Mouse (Mus musculus): ENCODE measurements around the gene Slc10a3. TPM values are rescaled to one million over a fixed set of nuclear protein-coding genes. Genes with fewer than 3 reads are reported as not detected.

The Slc10a3 gene
- polyA plus RNA-seq, 1 experiment from 2014 or later = 8.8 TPM

DNA sequence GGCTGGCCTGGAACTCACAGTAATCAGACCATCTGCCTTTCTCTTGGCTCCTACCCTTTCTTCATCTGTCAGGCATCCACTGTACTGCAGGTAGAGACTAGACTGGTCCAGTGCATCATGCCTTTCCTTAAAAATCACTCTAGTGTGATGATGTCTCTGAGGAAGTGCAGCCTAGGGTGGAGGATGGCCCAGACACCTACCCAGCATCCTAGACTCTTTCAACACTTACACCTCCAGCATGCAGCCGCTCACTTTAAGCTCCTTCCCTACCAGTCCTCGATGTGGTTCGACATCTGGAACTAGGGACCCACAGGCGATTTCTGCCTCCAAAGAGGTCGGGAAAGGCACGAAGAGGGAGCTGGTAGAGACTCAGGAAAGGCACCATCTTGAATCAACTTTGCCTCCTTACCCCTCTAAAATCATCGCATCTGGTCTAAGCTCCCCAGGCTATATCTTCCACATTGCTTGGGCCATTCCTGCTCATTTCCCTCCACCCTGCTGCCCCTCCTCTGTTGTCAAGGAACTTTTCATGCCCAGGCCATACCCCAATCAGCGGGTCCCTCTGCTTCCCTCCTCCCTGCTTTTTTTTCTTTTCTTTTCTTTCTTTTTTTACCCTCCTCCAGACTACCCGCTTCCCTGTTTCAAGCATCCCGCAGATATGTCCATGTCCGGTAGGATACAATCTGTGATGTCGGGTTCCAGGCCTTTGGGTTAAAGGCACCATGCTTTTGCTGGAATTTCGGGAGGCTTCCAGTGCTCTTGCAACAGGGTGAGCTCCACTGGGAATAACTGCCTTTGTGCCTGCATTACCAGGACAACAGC lies 20.3 kb downstream of the Slc10a3 start:
- Histone ChIP-seq H3K9ac (peak overlapping the region; percentile 61), H3K27me3 (no peaks in the 10 kb centered on the region), H3K4me1 (peaks cover 4% of the 10 kb centered on the region; the same call in 1 of the 2 replicates), H3K36me3 (replicated peaks) (no peaks in the 10 kb centered on the region), H3K9me3 (no peaks in the 10 kb centered on the region), H3K27ac (peak overlapping the region; percentile 53), H3K4me2 (peak overlapping the region; percentile 62), H3K4me3 (replicated peaks) (peak overlapping the region; percentile 43)
- peak; percentile 53 for ATAC-seq (ENCODE audit: low FRiP score)
- 25% methylated on average over 13 of the region's 13 CpGs for WGBS

DNA sequence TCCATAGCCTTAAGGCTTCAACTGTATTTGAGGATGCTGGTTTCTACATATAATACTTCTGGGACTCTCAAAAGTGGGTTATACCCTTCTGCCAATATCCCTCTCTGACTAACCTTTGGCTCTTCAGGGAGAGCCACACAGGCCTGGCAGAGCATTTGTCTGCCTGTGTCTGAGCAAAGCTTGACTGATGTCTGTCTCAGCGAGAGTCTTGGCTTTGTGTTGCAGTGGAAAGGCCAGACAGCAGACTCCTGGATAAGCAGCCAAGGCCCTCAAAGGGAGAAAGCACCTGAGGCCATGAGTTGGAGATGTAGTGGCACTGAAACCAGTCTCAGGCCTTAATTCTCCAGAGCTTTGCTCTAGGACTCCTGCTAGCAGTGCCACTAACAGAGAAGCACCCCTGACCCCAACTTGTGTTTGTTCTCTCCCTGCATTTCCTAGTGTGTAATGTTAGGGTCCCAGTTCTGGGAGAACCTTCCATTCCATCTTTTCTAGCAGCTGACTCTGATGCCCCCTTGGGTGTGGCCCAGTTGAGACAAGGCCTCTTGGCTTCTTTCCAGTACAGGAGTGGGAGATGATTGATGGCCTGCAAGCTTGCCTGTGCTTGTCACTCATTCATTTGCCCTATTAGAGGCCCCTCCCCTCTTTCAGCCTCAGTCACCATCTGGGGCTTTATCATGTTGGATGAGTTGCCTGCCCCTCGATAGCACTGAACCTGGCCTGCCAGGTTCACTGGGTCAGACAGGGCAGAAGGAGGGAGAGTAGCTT lies 42.8 kb downstream of the Slc10a3 start:
- 46% methylated on average over 2 of the region's 2 CpGs for WGBS
- Histone ChIP-seq H3K27me3 (no peaks in the 10 kb centered on the region), H3K4me2 (peak overlapping the region; percentile 63), H3K4me1 (peaks cover 14% of the 10 kb centered on the region), H3K36me3 (replicated peaks) (peaks cover 22% of the 10 kb centered on the region), H3K4me3 (replicated peaks) (peak overlapping the region; percentile 58), H3K9me3 (no peaks in the 10 kb centered on the region), H3K9ac (peak overlapping the region; percentile 65), H3K27ac (no peak overlapping the region)
- no peak for ATAC-seq (ENCODE audit: low FRiP score)

DNA sequence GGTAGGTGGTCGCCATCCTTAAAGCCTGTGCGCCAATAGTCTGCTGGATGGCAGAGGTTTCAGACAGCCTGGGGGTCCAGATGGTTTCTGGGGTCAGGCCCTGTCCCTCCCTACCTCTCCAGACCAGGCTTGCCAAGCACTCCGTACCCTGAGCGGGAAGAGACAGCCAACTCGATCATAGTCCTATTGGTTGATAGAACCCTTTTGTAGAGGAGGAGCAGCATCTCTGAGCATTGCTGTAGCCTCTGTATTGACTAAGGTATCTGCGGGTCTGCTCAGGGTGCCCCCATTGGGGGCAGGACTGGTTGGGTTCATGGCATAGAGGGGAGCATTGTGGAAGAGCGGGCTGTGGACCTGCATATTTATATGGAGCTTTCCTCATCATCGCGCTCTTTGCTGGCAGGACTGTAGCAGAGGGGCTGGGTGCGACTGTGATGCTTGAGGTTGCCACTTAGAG lies 43.9 kb downstream of the Slc10a3 start:
- H3K9ac ChIP-seq = peak overlapping the region; percentile 65
- no peaks in the 10 kb centered on the region for H3K27me3 ChIP-seq
- no peaks in the 10 kb centered on the region for H3K9me3 ChIP-seq
- WGBS = 14% methylated on average over 10 of the region's 10 CpGs
- peak overlapping the region; percentile 58 for H3K4me3 ChIP-seq (replicated peaks)
- peaks cover 14% of the 10 kb centered on the region for H3K4me1 ChIP-seq
- H3K4me2 ChIP-seq = peak overlapping the region; percentile 63
- peak; percentile 55 for ATAC-seq (ENCODE audit: low FRiP score)
- peaks cover 13% of the 10 kb centered on the region for H3K36me3 ChIP-seq (replicated peaks)
- H3K27ac ChIP-seq = peak overlapping the region; percentile 81; the same call in 1 of the 2 replicates

DNA sequence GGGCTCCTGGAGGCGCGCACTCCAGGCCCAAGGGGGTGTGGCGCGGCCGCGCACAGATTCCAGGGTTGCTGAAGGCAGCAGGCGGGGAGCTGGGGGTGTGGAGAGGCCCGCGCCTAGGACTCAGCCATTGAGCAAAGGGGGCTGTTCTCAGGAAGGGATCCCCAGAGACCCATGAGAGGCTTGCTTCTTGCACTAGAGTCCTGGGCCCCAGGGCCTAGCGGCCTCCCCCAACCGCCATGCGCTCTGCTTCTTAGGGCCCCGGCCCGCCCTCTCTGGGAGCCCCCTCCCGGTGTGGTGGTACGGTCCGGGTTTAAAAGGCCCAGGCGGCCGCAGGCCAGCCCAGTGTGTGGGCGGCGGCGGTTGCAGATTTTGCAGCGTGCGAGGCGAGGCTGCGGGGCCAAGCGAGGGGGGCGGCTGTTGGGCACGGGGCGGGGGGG lies 44.4 kb downstream of the Slc10a3 start, which contains the start of gene Plxna3:
TSS of gene Plxna3 (plus strand) at position 342 of the 437 bp plus-strand sequence.
- peak within 1 kb of the TSS; percentile 65 for H3K9ac ChIP-seq
- H3K4me2 ChIP-seq = peak within 1 kb of the TSS; percentile 63
- H3K36me3 ChIP-seq (replicated peaks) = peaks cover 11% of the 10 kb centered on the region
- no peaks in the 10 kb centered on the region for H3K27me3 ChIP-seq
- WGBS = 25% methylated on average over 28 of the region's 30 CpGs
- no peaks in the 10 kb centered on the region for H3K9me3 ChIP-seq
- peaks cover 14% of the 10 kb centered on the region for H3K4me1 ChIP-seq
- ATAC-seq (ENCODE audit: low FRiP score) = peak; percentile 95
- H3K27ac ChIP-seq = peak within 1 kb of the TSS; percentile 81
- peak within 1 kb of the TSS; percentile 58 for H3K4me3 ChIP-seq (replicated peaks)

Other genes starting within 250 kb of the Slc10a3 start
- not detected in 2 replicates for gene Opn1mw, start 245.9 kb downstream of the Slc10a3 start, polyA plus RNA-seq (2016; fragmentation: Nextera tagmentation; extraction: Ambion mirVana)
- gene Mecp2, start 238.0 kb downstream of the Slc10a3 start, polyA plus RNA-seq (2016; fragmentation: Nextera tagmentation; extraction: Ambion mirVana) = 18.2 and 19.2 TPM in 2 replicates
- gene Tex28, start 205.5 kb downstream of the Slc10a3 start, polyA plus RNA-seq (2016; fragmentation: Nextera tagmentation; extraction: Ambion mirVana) = not detected in 2 replicates
- gene Tktl1, start 196.1 kb downstream of the Slc10a3 start, polyA plus RNA-seq (2016; fragmentation: Nextera tagmentation; extraction: Ambion mirVana) = 0.13 and 0.19 TPM in 2 replicates
- 198 and 216 TPM in 2 replicates for gene Flna, start 123.5 kb downstream of the Slc10a3 start, polyA plus RNA-seq (2016; fragmentation: Nextera tagmentation; extraction: Ambion mirVana)
- 20.5 and 23.5 TPM in 2 replicates for gene Emd, start 118.7 kb downstream of the Slc10a3 start, polyA plus RNA-seq (2016; fragmentation: Nextera tagmentation; extraction: Ambion mirVana)
- 555 and 564 TPM in 2 replicates for gene Rpl10, start 102.5 kb downstream of the Slc10a3 start, polyA plus RNA-seq (2016; fragmentation: Nextera tagmentation; extraction: Ambion mirVana)
- gene Taz, start 91.4 kb downstream of the Slc10a3 start, polyA plus RNA-seq (2016; fragmentation: Nextera tagmentation; extraction: Ambion mirVana) = 81.6 and 84.3 TPM in 2 replicates
- 5.0 TPM in 2 replicates for gene Dnase1l1, start 91.0 kb downstream of the Slc10a3 start, polyA plus RNA-seq (2016; fragmentation: Nextera tagmentation; extraction: Ambion mirVana)
- 101 and 104 TPM in 2 replicates for gene Atp6ap1, start 76.3 kb downstream of the Slc10a3 start, polyA plus RNA-seq (2016; fragmentation: Nextera tagmentation; extraction: Ambion mirVana)
- 561 and 617 TPM in 2 replicates for gene Gdi1, start 68.4 kb downstream of the Slc10a3 start, polyA plus RNA-seq (2016; fragmentation: Nextera tagmentation; extraction: Ambion mirVana)
- gene Fam50a, start 60.3 kb downstream of the Slc10a3 start, polyA plus RNA-seq (2016; fragmentation: Nextera tagmentation; extraction: Ambion mirVana) = 64.1 and 68.6 TPM in 2 replicates
- 47.7 and 55.3 TPM in 2 replicates for gene Plxna3, start 44.3 kb downstream of the Slc10a3 start, polyA plus RNA-seq (2016; fragmentation: Nextera tagmentation; extraction: Ambion mirVana)
- 105 and 106 TPM in 2 replicates for gene Lage3, start 19.7 kb downstream of the Slc10a3 start, polyA plus RNA-seq (2016; fragmentation: Nextera tagmentation; extraction: Ambion mirVana)
- 68.2 and 68.5 TPM in 2 replicates for gene Ubl4a, start 131 bp downstream of the Slc10a3 start, polyA plus RNA-seq (2016; fragmentation: Nextera tagmentation; extraction: Ambion mirVana)
- gene Fam3a, start 19.9 kb upstream of the Slc10a3 start, polyA plus RNA-seq (2016; fragmentation: Nextera tagmentation; extraction: Ambion mirVana) = 29.1 and 34.0 TPM in 2 replicates
- 23.7 and 26.1 TPM in 2 replicates for gene Ikbkg, start 19.9 kb upstream of the Slc10a3 start, polyA plus RNA-seq (2016; fragmentation: Nextera tagmentation; extraction: Ambion mirVana)
- gene G6pdx, start 55.8 kb upstream of the Slc10a3 start, polyA plus RNA-seq (2016; fragmentation: Nextera tagmentation; extraction: Ambion mirVana) = 51.0 and 51.6 TPM in 2 replicates
- gene Gm6880, start 108.0 kb upstream of the Slc10a3 start, polyA plus RNA-seq (2016; fragmentation: Nextera tagmentation; extraction: Ambion mirVana) = not detected in 2 replicates
- not detected in 2 replicates for gene Olfr1326-ps1, start 201.5 kb upstream of the Slc10a3 start, polyA plus RNA-seq (2016; fragmentation: Nextera tagmentation; extraction: Ambion mirVana)
- not detected in 2 replicates for gene Olfr1325, start 219.3 kb upstream of the Slc10a3 start, polyA plus RNA-seq (2016; fragmentation: Nextera tagmentation; extraction: Ambion mirVana)

All from forebrain, embryonic 12.5 days (tissue).